Mouse (Mus musculus) hematopoietic stem cell, adult 5-6 weeks (primary cell): ENCODE data around the gene 2010111I01Rik. TPM values are rescaled to one million over a fixed set of nuclear protein-coding genes. Genes with fewer than 3 reads are reported as not detected.
"Not testable (repeated sequence)": the region's sequence is repeated elsewhere in the genome, so short reads cannot be mapped to it uniquely, and the experiment has no call there.

Experiments used
- ATAC-seq, 2 experiments: fragments of 125-278 bp in 1 of 2; replicated peaks in 1 of 2; 2 replicates each; pipeline ENCODE4 v1.8.0; 2016 to 2017; ENCODE audit warnings: inconsistent platforms in 2 of 2, mild to moderate bottlenecking in 2 of 2, moderate number of reproducible peaks in 2 of 2, low read depth in 1 of 2, moderate TSS enrichment in 1 of 2; ENCODE audit not compliant: low FRiP score in 2 of 2, poor library complexity in 2 of 2, severe bottlenecking in 2 of 2, insufficient read depth in 1 of 2, low TSS enrichment in 1 of 2
- total RNA-seq: library from RNA; stranded (forward); fragments of 172-1452, 232-1000 nt; gene quantifications from 2 replicates; pipeline ENCODE4 v1.2.3, GENCODE M21; 2017

Gene 2010111I01Rik
- total RNA-seq, 1 experiment from 2014 or later = 47.1 TPM

DNA sequence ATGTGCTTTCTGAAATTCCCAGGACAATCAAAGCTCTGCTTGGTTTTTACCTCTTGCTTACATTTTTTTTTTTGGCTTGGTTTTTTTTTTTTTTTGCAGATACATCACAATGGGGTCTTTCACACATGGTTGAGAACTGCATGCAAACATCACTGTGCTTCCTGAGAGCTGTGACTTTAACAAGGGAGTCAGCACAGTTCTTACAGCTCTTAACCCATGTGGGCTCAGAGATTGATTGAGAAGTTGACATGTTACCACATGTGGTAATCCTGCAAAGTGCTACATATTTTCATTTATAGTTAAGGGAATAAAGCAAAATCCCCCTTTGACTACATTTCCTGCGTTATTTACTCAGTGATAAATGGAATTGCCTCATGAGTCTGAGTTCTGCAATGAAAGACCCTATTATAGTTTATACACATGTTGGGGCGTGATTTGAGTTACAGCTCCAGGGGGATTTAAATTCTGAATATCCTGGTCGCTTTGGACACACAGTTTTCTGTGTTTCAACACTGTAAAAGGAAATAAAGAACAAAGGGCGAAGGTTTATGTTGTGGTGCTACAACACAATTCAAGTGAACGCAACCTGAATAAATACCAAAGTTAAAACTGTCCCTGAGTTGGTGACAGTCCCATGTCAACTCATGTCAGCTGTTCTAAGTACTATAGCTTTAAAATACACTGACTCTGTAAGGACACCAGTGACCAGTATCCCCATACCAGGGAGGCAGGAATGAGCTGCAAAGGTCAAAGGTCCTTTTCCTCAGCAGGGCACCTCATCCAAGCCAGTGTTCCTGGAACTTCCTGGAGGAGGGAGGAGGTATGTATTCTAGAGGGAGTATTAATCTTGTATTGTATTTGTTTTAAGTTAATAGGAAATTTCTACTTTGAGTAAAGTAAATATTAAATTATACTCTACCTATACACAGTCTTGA is 29.1 kb downstream of the 2010111I01Rik start:
- ATAC-seq = no peak

DNA sequence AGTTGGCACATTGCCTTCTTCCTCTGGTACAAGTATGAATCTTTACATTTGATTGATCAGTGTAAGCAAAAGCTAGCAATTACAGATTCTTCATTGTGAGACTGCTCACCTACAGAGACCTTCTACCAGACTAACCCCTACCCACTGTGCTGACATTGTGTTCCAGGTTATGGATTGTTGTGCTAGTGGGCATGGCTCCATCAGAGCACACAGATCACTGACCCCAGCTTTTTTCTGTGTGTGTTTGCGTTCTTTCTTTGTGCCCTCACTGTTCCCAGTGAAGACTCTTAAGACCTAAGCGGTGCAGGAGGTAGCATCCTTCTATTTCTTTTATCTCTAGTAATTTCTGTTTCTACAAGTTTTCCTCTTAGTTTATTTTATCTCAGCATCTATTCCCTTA is 32.1 kb downstream of the 2010111I01Rik start:
- no peak for ATAC-seq

DNA sequence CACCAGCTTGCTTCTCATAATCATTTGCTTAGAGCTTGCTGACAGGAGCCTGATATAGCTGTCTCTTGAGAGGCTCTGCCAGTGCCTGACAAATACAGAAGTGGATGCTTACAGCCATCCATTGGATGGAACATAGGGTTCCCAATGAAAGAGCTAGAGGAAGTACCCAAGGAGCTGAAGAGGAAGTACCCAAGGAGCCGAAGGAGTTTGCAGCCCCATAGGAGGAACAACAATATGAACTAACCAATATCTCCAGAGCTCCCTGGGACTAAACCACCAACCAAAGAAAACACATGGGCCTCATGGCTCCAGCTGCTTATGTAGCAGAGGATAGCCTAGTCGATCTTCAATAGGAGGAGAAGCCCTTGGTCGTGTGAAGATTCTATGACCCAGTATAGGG is 42.8 kb downstream of the 2010111I01Rik start:
- ATAC-seq = not testable (repeated sequence)

DNA sequence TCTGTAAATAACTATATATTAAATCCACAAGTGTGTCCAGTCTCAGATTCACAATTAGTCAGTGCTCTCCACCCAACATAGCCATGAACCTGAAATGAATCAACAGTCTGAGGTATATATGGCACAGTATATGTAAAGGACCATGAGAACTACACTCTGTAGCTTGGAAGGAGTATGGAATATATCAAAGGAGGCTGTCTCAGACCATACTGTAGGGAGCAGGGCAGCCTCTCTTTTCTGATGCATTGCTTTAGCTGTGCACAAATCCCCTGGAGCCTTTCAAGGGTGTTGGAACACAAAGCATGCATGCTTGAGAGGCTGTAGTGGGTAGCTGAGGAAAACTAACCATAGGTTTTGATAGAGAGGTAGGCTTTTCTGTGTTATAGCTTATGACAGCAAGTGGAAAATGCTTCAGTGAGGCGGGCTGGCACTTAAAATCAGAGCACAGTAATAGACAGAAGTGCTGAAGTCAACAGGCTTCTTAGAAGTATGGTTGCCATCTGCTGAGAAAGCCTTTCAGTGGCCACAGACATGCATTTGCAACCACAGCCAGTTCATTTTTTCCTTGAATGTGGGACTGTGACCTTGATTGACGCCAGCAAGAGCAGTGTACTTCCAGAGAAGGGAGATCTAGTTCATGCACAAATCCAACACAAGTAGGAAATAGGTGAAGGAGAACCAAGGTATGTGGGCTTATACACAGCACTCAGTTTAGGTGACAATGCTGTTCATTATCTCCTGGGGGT is 45.8 kb downstream of the 2010111I01Rik start:
- no peak for ATAC-seq

DNA sequence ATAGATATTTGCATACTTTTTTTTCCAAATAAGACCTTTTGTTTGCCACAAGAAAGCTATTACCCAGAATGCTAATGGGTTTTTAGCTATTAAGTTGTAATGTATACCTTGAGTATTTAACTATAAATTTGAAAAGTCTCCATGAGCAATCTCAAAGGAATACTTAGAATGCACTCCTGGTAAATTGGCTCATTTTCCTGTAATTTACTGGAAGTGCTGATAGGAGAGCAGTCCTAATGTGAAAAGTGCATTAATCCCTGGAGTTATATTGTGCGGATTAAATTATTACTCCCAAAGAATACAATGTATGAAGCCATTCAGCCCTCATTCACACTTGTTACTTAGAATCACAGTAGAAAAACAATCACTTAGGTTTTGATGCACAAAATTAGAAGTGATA is 49.7 kb downstream of the 2010111I01Rik start:
- no peak for ATAC-seq

DNA sequence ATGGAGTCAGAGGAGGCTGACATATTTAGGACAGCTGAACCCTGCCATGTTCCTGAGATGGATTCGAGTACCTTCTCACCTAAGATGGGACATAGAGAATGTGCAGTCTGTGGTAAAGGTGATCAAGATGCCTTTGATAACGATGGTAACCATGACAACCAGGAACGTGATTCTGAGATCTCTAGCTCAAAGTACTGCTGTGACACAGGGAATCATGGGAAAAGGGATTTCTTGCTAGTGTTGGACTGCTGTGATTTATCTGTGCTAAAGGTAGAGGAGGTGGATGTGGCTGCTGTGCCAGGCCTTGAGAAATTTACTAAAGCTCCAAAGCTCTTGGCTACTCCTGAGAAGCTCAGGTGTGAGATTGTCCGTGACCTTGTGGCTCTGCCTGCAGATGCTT is 50.7 kb downstream of the 2010111I01Rik start:
- ATAC-seq = no peak

DNA sequence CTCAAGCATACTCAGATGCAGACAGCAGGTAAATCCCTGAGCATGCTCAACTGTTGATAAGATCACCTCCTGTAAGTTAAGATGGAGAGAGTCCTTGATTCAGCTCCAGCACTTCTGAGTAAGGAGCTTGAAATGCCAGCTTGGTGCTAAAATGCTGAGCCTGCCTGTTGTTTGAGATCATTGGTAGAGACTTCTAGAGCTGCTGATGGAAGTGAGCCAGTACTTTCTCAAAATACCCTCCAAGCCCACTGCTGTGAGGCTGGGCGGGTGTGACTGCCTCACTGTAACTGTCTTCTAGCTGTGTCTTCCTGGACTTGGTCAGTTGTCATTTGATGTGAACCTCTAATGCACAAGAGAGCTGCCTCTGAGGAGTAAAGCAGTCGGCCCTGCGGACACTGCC is 51.4 kb downstream of the 2010111I01Rik start:
- ATAC-seq = no peak

DNA sequence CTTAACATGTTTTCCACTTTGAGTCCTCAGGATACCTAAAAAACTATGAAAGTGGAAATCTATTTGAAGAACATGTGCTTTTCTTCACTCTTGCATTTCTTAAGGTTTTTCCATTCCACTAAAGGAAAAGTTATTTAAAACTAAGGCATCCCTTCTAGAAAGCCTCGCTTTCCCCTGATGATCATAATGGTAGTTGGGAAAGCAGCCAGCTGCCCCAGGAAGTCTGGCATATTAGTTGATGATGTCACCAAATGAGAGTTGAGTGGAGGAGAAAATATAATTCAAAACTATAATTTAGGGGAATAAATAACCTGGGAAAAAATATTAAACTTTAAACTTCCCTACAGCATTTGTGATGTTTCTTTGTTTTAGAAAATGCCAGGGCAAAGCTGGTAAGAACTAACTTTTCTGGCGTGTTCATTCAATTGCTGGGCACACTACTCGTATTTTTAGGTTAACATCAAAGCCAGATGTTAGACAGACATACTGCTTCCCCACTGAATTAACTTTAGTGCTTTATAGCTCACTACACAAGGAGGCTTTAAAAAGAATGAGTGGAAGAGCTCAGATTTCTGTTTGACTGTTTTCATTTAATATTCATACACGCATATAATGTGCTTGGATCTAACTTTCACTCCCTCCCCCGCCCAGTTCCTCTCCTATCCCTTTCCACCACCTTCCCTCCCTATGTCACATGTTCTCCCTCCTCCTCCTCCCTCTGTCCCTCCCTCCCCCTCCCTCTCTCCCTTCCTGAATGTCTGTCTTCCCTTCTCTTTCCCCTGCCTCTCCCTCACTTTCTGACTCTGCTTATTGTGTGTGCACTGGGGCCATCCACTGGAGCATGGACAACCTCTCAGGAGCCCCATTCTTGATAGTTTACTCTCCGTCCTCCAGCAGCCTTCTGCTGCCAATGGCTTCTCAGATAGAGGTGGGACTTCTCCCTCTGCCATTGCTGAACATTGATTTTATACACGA is 58.8 kb downstream of the 2010111I01Rik start:
- no peak for ATAC-seq

DNA sequence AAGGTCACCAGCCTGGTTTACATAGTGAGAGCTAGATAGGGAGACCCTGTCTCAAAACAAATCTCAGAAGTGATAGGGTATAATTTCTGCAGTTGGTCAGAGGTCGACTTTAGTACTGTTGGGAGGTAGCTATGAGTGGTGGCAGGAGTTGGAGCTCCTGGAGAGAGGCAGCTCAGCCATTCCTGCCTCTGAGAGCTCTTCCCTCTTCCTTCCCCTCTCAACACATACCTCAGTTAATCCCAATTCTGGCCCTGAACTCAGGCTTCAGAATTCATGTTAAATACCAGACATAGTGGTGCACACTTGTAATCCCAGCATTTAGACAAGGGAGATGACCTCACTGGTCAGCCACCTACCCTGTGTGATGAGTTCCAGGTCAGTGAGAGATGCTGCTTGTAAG is 65.3 kb downstream of the 2010111I01Rik start:
- ATAC-seq = no peak

DNA sequence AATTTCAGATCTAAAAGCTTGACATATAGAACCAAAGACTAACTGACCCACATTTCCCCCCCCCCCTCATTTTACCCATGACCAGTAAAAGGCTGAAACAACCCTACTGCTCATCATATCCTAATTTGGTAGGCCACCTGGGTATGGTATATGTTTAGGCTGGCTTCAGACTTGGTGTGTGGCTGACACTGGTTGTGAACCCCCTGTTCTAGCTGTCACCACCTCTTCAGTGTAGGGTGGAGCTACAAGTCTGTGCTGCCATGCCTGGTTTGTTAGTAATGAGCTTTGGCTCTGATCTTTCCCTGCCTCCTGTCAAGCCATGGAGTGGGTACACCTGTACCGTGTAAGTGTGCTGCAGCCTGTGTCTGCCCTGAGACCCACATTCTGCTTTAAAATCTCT is 66.6 kb downstream of the 2010111I01Rik start:
- ATAC-seq = no peak

DNA sequence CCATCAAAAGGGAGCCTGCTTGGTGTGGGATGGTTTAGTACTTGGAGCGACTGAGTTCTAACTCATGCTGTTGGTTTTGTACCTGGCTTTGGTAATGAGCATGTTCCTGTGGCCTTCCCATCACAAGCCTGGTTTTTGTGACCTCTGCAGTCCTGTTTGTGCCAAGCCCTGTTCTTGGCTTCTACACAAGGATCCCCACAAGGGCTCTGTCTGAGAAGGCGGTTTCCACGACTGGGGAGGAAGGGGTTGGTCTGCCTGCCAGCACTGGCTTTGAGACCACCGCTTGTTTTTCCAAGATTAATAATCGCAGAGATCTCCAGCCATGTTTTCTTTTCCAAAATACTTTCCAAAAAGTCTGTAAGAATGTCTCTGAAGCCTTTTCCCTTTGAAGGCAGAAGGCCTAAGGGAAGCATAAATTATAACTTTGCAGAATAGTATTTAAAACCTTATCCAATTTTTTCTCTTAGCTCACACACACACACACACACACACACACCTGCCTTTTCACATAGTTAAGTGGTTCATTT is 67.7 kb downstream of the 2010111I01Rik start:
- no peak for ATAC-seq

DNA sequence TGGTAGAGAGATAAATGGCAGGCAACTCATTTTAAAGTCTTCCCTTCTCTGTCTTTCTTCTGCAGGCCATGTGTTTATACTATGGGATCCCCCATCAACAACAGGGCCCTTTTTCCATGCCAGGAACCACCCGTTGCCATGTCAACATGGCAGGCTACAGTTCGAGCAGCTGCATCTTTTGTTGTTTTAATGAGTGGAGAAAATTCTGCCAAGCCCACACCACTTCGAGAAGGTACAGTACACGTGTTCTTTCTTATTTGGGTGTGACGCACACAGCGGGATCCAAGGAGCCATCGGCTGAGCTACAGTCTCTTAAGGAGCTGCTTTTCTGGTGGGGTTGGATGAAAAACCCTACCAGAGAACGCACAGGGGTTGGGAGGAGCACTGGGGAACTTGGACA is 68.3 kb downstream of the 2010111I01Rik start:
- ATAC-seq = no peak

DNA sequence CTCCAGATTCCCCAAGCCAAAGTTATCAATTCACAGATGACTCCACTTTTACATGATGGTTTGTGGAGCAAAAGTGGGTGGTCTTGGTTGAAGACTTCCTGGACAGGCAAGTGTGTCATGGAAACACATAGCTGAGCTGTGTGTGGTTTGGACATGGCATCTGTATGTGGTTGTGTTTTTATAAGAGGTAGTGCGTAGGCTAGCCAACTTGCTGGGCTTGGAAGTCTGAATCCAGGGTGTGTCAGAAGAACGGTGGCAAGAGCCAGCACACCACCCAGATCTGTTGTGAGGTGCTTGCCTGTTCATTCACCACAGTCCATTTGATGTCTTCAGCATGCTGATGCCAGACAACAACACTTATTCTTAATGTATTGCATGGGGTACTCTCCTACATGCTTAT is 68.7 kb downstream of the 2010111I01Rik start:
- ATAC-seq = no peak

DNA sequence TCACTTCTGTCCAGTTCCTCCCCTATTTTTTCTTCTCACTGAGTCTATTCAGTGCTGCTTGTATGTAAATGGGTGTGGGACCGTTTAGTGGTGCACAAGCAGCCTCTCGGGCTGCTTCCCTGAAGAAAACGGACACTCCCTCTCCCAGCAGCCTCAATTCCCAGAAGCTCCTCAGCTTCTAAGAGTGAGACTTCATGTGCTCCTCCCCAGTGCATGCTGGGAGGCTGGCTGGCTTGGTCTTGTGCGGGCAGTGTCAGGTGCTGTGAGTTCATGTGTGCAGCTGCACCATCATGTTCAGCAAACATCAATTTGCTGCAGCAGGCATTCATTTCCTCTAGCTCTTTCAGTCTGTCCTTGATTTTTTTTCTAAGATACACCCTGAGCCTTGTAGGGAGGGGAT is 70.0 kb downstream of the 2010111I01Rik start:
- no peak for ATAC-seq

DNA sequence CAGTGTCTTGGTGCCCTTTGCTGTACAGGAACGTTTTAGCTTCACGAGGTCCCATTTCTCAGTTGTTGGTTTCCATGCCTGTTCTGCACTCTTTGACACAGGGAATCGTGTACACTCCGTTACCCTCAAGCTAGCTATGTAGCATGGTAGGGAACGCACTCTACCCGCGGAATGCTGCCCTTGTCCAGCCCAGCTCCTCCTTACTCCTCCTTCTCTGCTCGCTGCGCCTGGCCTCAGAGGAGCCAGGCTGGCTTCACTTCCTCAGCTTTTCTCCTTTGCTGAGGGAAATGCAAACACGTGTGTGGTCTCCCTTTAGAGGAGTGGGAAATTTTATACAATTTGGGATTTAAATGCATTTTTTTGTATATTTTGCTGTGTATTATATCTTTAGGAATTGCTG is 73.2 kb downstream of the 2010111I01Rik start:
- no peak for ATAC-seq

DNA sequence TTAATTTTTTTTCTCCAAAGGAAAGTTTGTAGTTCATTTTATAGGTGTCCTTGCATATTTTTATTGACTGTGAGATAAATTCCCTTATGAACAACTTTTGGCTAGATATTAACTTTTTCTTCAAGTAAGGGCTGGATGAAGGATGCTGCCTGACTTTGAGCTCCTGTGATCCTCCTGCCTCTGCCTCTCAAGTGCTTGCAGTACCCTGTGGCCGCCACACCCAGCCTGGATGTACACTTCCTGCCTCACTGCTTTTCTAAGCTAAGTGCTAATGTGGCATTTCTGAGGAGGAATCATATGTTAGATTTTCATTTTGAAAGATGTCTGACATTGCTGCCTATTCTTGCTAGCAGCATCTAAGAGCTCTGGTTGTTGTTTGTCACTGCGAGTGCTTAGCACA is 73.7 kb downstream of the 2010111I01Rik start:
- no peak for ATAC-seq

DNA sequence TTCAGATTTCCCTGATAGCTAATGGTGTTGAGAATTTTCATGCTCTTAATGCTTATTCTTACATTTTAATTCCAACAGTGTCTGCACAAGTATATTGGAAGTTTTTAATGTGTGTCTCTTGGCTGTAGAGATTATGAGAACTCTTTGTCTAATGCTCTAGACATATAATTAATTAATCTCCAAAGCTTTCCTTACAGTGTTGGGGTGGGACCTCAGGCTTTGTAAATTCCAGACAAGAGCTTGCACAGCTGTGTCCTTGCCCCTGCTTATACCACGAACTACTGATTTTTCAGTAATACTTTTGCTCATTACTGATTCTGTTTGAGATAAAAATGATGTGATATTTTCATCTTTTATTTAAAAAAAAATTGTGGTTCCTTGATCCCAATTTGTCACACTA is 74.2 kb downstream of the 2010111I01Rik start:
- no peak for ATAC-seq
